Mouse (Mus musculus): Measurements from ENCODE around the gene Olfr1274-ps. TPM values are rescaled to one million over a fixed set of nuclear protein-coding genes. Genes with fewer than 3 reads are reported as not detected.

Olfr1274-ps gene
- polyA plus RNA-seq, 1 experiment from 2014 or later, result not detected

GRCm38 (mm10) chr2:90443811-90444210 lies 45.3 kb downstream of the Olfr1274-ps start:
- Histone ChIP-seq H3K4me2 (no peak overlapping the region), H3K36me3 (replicated peaks) (no peaks in the 10 kb centered on the region), H3K4me1 (no peaks in the 10 kb centered on the region), H3K4me3 (replicated peaks) (no peak overlapping the region), H3K27me3 (no peaks in the 10 kb centered on the region), H3K9ac (no peak overlapping the region), H3K27ac (no peak overlapping the region), H3K9me3 (no peaks in the 10 kb centered on the region)
- 86% methylated on average over 5 of the region's 5 CpGs for WGBS
- no peak for ATAC-seq (ENCODE audit: low FRiP score)

GRCm38 (mm10) chr2:90448967-90449740 lies 50.7 kb downstream of the Olfr1274-ps start:
- no peaks in the 10 kb centered on the region for H3K4me1 ChIP-seq
- no peaks in the 10 kb centered on the region for H3K27me3 ChIP-seq
- ATAC-seq (ENCODE audit: low FRiP score), result no peak
- H3K4me2 ChIP-seq, result no peak overlapping the region
- no peak overlapping the region for H3K27ac ChIP-seq
- WGBS, result 82% methylated on average over 15 of the region's 15 CpGs
- no peaks in the 10 kb centered on the region for H3K9me3 ChIP-seq
- H3K9ac ChIP-seq, result no peak overlapping the region
- no peaks in the 10 kb centered on the region; the same call in none of the 2 replicates for H3K36me3 ChIP-seq (replicated peaks)
- no peak overlapping the region for H3K4me3 ChIP-seq (replicated peaks)

DNA sequence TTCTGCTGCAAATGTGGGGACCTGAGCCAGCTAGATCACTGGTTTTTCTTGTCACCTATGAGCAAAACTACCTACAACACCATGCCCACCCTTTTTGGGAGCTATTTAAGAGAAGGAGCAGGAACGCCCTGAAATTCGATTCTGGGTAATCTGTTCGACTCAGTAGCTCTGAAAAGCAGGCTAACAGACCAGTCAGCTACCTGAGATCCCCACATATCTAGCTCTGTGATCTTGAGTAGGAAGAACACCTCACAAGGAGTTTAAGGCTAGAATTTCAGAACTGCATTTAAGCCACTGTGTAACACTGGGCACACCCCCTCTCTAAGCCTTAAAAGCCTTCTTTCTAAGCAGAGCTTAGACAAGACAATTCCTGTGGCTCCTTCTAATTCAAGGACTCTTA lies 53.9 kb downstream of the Olfr1274-ps start:
- no peaks in the 10 kb centered on the region for H3K27me3 ChIP-seq
- ATAC-seq (ENCODE audit: low FRiP score), result no peak
- 80% methylated on average over 3 of the region's 3 CpGs for WGBS

More for the DNA sequence above, 53.9 kb downstream of the Olfr1274-ps start:
- H3K9ac ChIP-seq, result no peak overlapping the region
- H3K4me1 ChIP-seq, result no peaks in the 10 kb centered on the region
- H3K4me3 ChIP-seq (replicated peaks), result no peak overlapping the region
- H3K4me2 ChIP-seq, result no peak overlapping the region
- no peaks in the 10 kb centered on the region for H3K9me3 ChIP-seq
- H3K27ac ChIP-seq, result no peak overlapping the region
- H3K36me3 ChIP-seq (replicated peaks), result no peaks in the 10 kb centered on the region; the same call in none of the 2 replicates

Other genes with a start within 250 kb of the Olfr1274-ps start
- gene Olfr1270, start 245.6 kb upstream of the Olfr1274-ps start, polyA plus RNA-seq (2016; fragmentation: Nextera tagmentation; extraction: Ambion mirVana), result not detected in 2 replicates
- not detected in 2 replicates for gene Olfr1506, start 174.2 kb upstream of the Olfr1274-ps start, polyA plus RNA-seq (2016; fragmentation: Nextera tagmentation; extraction: Ambion mirVana)
- gene Olfr142, start 141.1 kb upstream of the Olfr1274-ps start, polyA plus RNA-seq (2016; fragmentation: Nextera tagmentation; extraction: Ambion mirVana), result not detected in 2 replicates
- 0.03 and 0.08 TPM in 2 replicates for gene Olfr1271, start 127.7 kb upstream of the Olfr1274-ps start, polyA plus RNA-seq (2016; fragmentation: Nextera tagmentation; extraction: Ambion mirVana)
- gene Olfr1272, start 105.8 kb upstream of the Olfr1274-ps start, polyA plus RNA-seq (2016; fragmentation: Nextera tagmentation; extraction: Ambion mirVana), result not detected in 2 replicates
- gene Gm13769, start 76.5 kb upstream of the Olfr1274-ps start, polyA plus RNA-seq (2016; fragmentation: Nextera tagmentation; extraction: Ambion mirVana), result not detected in 2 replicates
- 2.1 and 2.7 TPM in 2 replicates for gene Ptprj, start 182.0 kb downstream of the Olfr1274-ps start, polyA plus RNA-seq (2016; fragmentation: Nextera tagmentation; extraction: Ambion mirVana)

All from forebrain, embryonic 12.5 days (tissue).